Mouse (Mus musculus) hindbrain, postnatal 0 days (tissue): ENCODE results near the gene Dguok. TPM values are rescaled to one million over a fixed set of nuclear protein-coding genes. Genes with fewer than 3 reads are reported as not detected.

Experiments used
- ATAC-seq: fragments of 200-750 bp; cut with Nextera tagmentation; 2 replicates; pipeline ENCODE4 v1.8.0; 2017; ENCODE audit warnings: mild to moderate bottlenecking, moderate TSS enrichment, moderate library complexity
- DNase-seq: peaks from one replicate; pipeline ENCODE4 v3.0.0-alpha.2; 2015; ENCODE audit warnings: low spot score
- H3K27ac ChIP-seq: fragments of 300-500 bp; sonication (generic); 2 replicates; pipeline ENCODE4 v1.5.1; 2014; ENCODE audit warnings: mild to moderate bottlenecking
- H3K27me3 ChIP-seq: fragments of 300-500 bp; sonication (generic); 2 replicates; pipeline ENCODE4 v1.6.1; 2014; ENCODE audit warnings: low read length, mixed read lengths; ENCODE audit not compliant: insufficient read depth
- H3K36me3 ChIP-seq: fragments of 300-500 bp; sonication (generic); 2 replicates; pipeline ENCODE4 v1.6.1; 2014; ENCODE audit warnings: low read length, mixed read lengths; ENCODE audit not compliant: insufficient read depth
- H3K4me1 ChIP-seq: fragments of 300-500 bp; sonication (generic); 2 replicates; pipeline ENCODE4 v1.6.1; 2014; ENCODE audit warnings: antibody characterized with exemption, low read length, mixed read lengths; ENCODE audit not compliant: insufficient read depth
- H3K4me2 ChIP-seq: fragments of 300-500 bp; sonication (generic); 2 replicates; pipeline ENCODE4 v1.6.1; 2014; ENCODE audit warnings: low read depth, mild to moderate bottlenecking, low read length, moderate library complexity, mixed read lengths
- H3K4me3 ChIP-seq: fragments of 300-500 bp; sonication (generic); 2 replicates; pipeline ENCODE4 v1.5.1; 2014; ENCODE audit warnings: low read length
- H3K9ac ChIP-seq: fragments of 300-500 bp; sonication (generic); replicated peaks from 2 replicates; pipeline ENCODE4 v1.6.1; 2014; ENCODE audit warnings: mild to moderate bottlenecking, low read length, moderate library complexity, mixed read lengths
- H3K9me3 ChIP-seq: fragments of 300-500 bp; sonication (generic); 2 replicates; pipeline ENCODE4 v1.6.1; 2016; ENCODE audit warnings: low read length, mixed read lengths
- CTCF ChIP-seq: IDR thresholded peaks from 2 replicates; pipeline ENCODE4 v1.5.1; 2016; ENCODE audit warnings: antibody characterized with exemption, control low read depth, low read depth
- WGBS: fragments of 180-500 bp; shearing (Covaris S2); extraction: QIAGEN DNeasy Blood & Tissue Kit; methylation state at CpG from one replicate; pipeline ENCODE4 v1.1.7; 2014; 5-methylcytosine and 5-hydroxymethylcytosine counted together
- polyA plus RNA-seq: library from polyadenylated mRNA; unstranded; fragments of >200 nt; fragmentation: Nextera tagmentation; extraction: Ambion mirVana; gene quantifications from 2 replicates; pipeline ENCODE4 v1.2.1, GENCODE M21; 2015
- total RNA-seq: library from RNA; depleted of rRNA; stranded (reverse); fragments of >200 nt; gene quantifications from 2 replicates; pipeline ENCODE4 v1.2.3, GENCODE M21; 2014

Gene Dguok
- total and polyA plus RNA-seq, 2 experiments from 2014 or later: 31.8 to 51.1 TPM

- Histone ChIP-seq H3K27me3 (no peaks in the 10 kb centered on the region), H3K4me1 (peaks cover 57% of the 10 kb centered on the region), H3K4me2 (peak overlapping the region; percentile 79), H3K9me3 (no peaks in the 10 kb centered on the region), H3K4me3 (peak overlapping the region; percentile 68), H3K9ac (peak overlapping the region; percentile 89), H3K27ac (peak overlapping the region; percentile 97), H3K36me3 (no peaks in the 10 kb centered on the region)
- TF ChIP-seq CTCF: no peak
- WGBS: under 1% methylated on average over 26 of the region's 26 CpGs
- DNase-seq (peak; percentile 87), ATAC-seq (peak; percentile 65)
Observed at GRCm38 (mm10) chr6:83440510-83441258, 66.1 kb downstream of the Dguok start.

DNA sequence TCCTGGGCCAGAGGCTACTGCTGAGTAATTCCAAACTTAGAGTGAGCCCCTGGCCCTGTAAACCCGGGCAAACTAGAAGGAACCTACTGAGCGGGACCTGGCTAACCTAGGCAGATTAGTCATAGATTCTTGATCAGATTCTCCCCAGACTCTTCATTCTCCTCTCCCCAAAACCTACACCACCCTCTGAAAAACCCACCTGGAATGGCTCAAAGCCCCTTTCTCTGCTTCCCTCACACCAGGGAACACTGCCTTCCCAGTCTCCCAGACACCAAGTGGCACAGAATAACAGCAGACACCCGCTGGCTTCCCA is 66.6 kb downstream of the Dguok start:
- WGBS: 14% methylated on average over 3 of the region's 3 CpGs
- ATAC-seq (no peak), DNase-seq (no peak)
- no peaks in the 10 kb centered on the region for H3K9me3 ChIP-seq
- H3K27me3 ChIP-seq: no peaks in the 10 kb centered on the region
- H3K4me3 ChIP-seq: peak overlapping the region; percentile 68
- H3K4me1 ChIP-seq: peaks cover 57% of the 10 kb centered on the region
- H3K4me2 ChIP-seq: peak overlapping the region; percentile 79
- peak overlapping the region; percentile 97; the same call in 1 of the 2 replicates for H3K27ac ChIP-seq
- H3K36me3 ChIP-seq: no peaks in the 10 kb centered on the region
- TF ChIP-seq CTCF: no peak
- peak overlapping the region; percentile 89 for H3K9ac ChIP-seq

DNA sequence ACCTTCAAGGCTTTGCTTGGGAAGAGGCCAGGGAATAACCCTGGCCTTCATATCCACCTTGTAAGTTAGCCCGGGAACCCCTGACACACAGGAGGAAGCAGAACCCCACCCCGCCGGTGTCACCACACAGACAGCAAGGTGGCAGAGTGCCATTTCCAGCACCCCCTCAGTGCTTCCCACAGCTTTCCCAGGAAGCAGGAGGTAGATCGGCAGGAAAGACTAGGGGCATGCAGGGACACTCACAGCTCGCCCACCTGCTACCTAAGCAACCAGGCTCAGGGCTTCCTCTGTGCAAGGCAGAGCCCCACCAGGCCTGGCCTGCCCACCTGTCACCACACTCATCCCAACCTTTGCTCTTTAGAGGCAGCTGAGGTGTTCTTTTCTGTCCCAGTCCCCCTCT is 67.0 kb downstream of the Dguok start:
- H3K4me1 ChIP-seq: peaks cover 57% of the 10 kb centered on the region

GRCm38 (mm10) chr6:83439119-83439767 is 67.5 kb downstream of the Dguok start:
- Histone ChIP-seq H3K4me1 (peaks cover 52% of the 10 kb centered on the region), H3K9me3 (no peaks in the 10 kb centered on the region), H3K4me2 (peak overlapping the region; percentile 79), H3K27ac (no peak overlapping the region), H3K36me3 (no peaks in the 10 kb centered on the region), H3K27me3 (no peaks in the 10 kb centered on the region), H3K4me3 (peak overlapping the region; percentile 68), H3K9ac (peak overlapping the region; percentile 89)
- ATAC-seq (no peak), DNase-seq (no peak)
- TF ChIP-seq CTCF: no peak
- WGBS: 50% methylated on average over 13 of the region's 13 CpGs

More for the DNA sequence above, 67.0 kb downstream of the Dguok start:
- peak overlapping the region; percentile 79 for H3K4me2 ChIP-seq
- DNase-seq (no peak), ATAC-seq (no peak)
- peak overlapping the region; percentile 68 for H3K4me3 ChIP-seq
- H3K9ac ChIP-seq: peak overlapping the region; percentile 89
- H3K36me3 ChIP-seq: no peaks in the 10 kb centered on the region
- no peaks in the 10 kb centered on the region for H3K27me3 ChIP-seq
- TF ChIP-seq CTCF: no peak
- no peaks in the 10 kb centered on the region for H3K9me3 ChIP-seq
- H3K27ac ChIP-seq: peak overlapping the region; percentile 97; the same call in 1 of the 2 replicates
- WGBS: 41% methylated on average over 5 of the region's 5 CpGs

DNA sequence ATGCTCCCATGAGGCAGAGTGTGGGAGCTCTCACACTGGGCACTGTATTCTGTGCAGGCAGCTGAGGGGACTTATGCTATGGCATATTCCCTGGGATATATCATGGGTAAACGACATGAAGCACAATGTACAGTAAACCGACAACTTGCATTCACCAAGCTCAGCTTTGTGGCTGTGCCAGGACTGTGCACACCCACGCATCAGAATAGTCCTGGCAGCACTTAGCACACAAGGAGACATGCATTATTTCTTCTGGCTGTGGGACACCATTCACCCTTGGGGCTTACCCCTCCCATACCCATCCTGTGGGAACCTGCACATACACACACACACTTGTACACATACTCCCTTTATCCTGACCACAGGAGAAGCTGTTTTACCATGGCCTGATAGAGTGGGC is 68.2 kb downstream of the Dguok start:
- Histone ChIP-seq H3K27me3 (no peaks in the 10 kb centered on the region), H3K4me3 (peak overlapping the region; percentile 68; the same call in 1 of the 2 replicates), H3K9ac (no peak overlapping the region; the same call in 1 of the 2 replicates), H3K36me3 (no peaks in the 10 kb centered on the region), H3K27ac (no peak overlapping the region), H3K9me3 (no peaks in the 10 kb centered on the region), H3K4me1 (peaks cover 45% of the 10 kb centered on the region), H3K4me2 (peak overlapping the region; percentile 79)
- WGBS: 54% methylated on average over 3 of the region's 3 CpGs
- no peak for TF ChIP-seq CTCF
- DNase-seq (no peak), ATAC-seq (no peak)

DNA sequence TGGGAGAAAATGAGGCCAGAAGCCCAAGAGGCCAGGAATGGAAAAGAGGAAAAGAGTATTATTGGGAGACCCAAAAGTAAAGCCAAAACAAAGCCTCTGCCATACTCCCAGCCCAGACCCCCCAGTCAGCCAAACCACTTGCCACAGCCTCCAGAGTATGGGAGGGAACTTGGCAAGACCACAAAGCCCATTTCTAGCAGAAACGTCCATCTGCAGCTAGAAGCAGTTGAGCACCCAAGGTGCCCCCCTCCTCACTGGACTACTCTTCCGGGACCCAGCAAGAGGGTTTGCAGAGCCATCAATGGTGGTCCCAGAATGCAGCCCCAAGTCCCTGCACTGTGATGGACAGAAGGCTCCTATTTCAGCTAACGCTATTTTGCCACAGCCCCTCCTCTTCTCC is 69.0 kb downstream of the Dguok start:
- H3K4me1 ChIP-seq: peaks cover 37% of the 10 kb centered on the region
- no peak overlapping the region for H3K4me3 ChIP-seq
- no peaks in the 10 kb centered on the region for H3K9me3 ChIP-seq
- WGBS: 17% methylated on average over 3 of the region's 3 CpGs
- ATAC-seq (no peak), DNase-seq (no peak)
- H3K9ac ChIP-seq: no peak overlapping the region; the same call in 1 of the 2 replicates
- peak overlapping the region; percentile 79 for H3K4me2 ChIP-seq
- no peak overlapping the region for H3K27ac ChIP-seq
- no peak for TF ChIP-seq CTCF
- H3K27me3 ChIP-seq: no peaks in the 10 kb centered on the region
- H3K36me3 ChIP-seq: no peaks in the 10 kb centered on the region
